Mouse (Mus musculus): ENCODE results near the gene Mrrf. TPM values are rescaled to one million over a fixed set of nuclear protein-coding genes. Genes with fewer than 3 reads are reported as not detected.

Mrrf gene
- polyA plus RNA-seq, 1 experiment from 2014 or later = 11.1 TPM

- Histone ChIP-seq H3K27ac (ENCODE audit: low read depth) (no peak overlapping the region), H3K4me3 (ENCODE audit: low read depth, low read length) (no peak overlapping the region), H3K4me1 (ENCODE audit: insufficient read depth) (no peaks in the 10 kb centered on the region), H3K9ac (replicated peaks) (no peak overlapping the region), H3K36me3 (replicated peaks; ENCODE audit: insufficient read depth, low read length) (no peaks in the 10 kb centered on the region), H3K27me3 (ENCODE audit: insufficient read depth, low read length) (peaks cover 96% of the 10 kb centered on the region), H3K9me3 (ENCODE audit: low read length) (no peaks in the 10 kb centered on the region), H3K4me2 (ENCODE audit: low read depth, low read length) (no peak overlapping the region)
- WGBS (ENCODE audit: insufficient replicate concordance) = 11% methylated on average over 18 of the region's 18 CpGs
- TF ChIP-seq EP300 (IDR thresholded peaks at IDR 0.05; ENCODE audit: low read depth) (no peak), CTCF (IDR thresholded peaks at IDR 0.05; ENCODE audit: low read depth) (no peak)
- ATAC-seq (no peak), DNase-seq (no peak)
Observed at GRCm38 (mm10) chr2:36097129-36097815, 38.9 kb upstream of the Mrrf start.

- H3K27me3 ChIP-seq (ENCODE audit: insufficient read depth, low read length) = peaks cover 98% of the 10 kb centered on the region
- DNase-seq (no peak), ATAC-seq (no peak)
- no peak overlapping the region for H3K4me3 ChIP-seq (ENCODE audit: low read depth, low read length)
- no peak overlapping the region for H3K9ac ChIP-seq (replicated peaks)
- H3K4me2 ChIP-seq (ENCODE audit: low read depth, low read length) = no peak overlapping the region
- H3K36me3 ChIP-seq (replicated peaks; ENCODE audit: insufficient read depth, low read length) = no peaks in the 10 kb centered on the region
- peaks cover 5% of the 10 kb centered on the region; the same call in 1 of the 2 replicates for H3K4me1 ChIP-seq (ENCODE audit: insufficient read depth)
- no peak for TF ChIP-seq CTCF (IDR thresholded peaks at IDR 0.05; ENCODE audit: low read depth)
- no peak for TF ChIP-seq EP300 (IDR thresholded peaks at IDR 0.05; ENCODE audit: low read depth)
- H3K27ac ChIP-seq (ENCODE audit: low read depth) = no peak overlapping the region
- WGBS (ENCODE audit: insufficient replicate concordance) = 11% methylated on average over 5 of the region's 5 CpGs
- H3K9me3 ChIP-seq (ENCODE audit: low read length) = no peaks in the 10 kb centered on the region
Observed at GRCm38 (mm10) chr2:36098021-36098420, 38.2 kb upstream of the Mrrf start.

- no peaks in the 10 kb centered on the region for H3K36me3 ChIP-seq (replicated peaks; ENCODE audit: insufficient read depth, low read length)
- no peak overlapping the region for H3K9ac ChIP-seq (replicated peaks)
- WGBS (ENCODE audit: insufficient replicate concordance) = 25% methylated on average over 6 of the region's 6 CpGs
- no peak overlapping the region for H3K4me2 ChIP-seq (ENCODE audit: low read depth, low read length)
- ATAC-seq = no peak
- no peaks in the 10 kb centered on the region for H3K9me3 ChIP-seq (ENCODE audit: low read length)
- no peak for DNase-seq
- H3K27me3 ChIP-seq (ENCODE audit: insufficient read depth, low read length) = peaks cover 98% of the 10 kb centered on the region
- TF ChIP-seq CTCF (IDR thresholded peaks at IDR 0.05; ENCODE audit: low read depth) (no peak), EP300 (IDR thresholded peaks at IDR 0.05; ENCODE audit: low read depth) (no peak)
- H3K4me1 ChIP-seq (ENCODE audit: insufficient read depth) = peaks cover 15% of the 10 kb centered on the region
- no peak overlapping the region for H3K27ac ChIP-seq (ENCODE audit: low read depth)
- H3K4me3 ChIP-seq (ENCODE audit: low read depth, low read length) = no peak overlapping the region
Observed at GRCm38 (mm10) chr2:36099739-36100138, 36.5 kb upstream of the Mrrf start.

- H3K27ac ChIP-seq (ENCODE audit: low read depth) = no peak overlapping the region
- no peak for TF ChIP-seq CTCF (IDR thresholded peaks at IDR 0.05; ENCODE audit: low read depth)
- TF ChIP-seq EP300 (IDR thresholded peaks at IDR 0.05; ENCODE audit: low read depth) = no peak
- H3K9ac ChIP-seq (replicated peaks) = no peak overlapping the region
- DNase-seq = no peak
- ATAC-seq = no peak
- H3K9me3 ChIP-seq (ENCODE audit: low read length) = no peaks in the 10 kb centered on the region
- H3K27me3 ChIP-seq (ENCODE audit: insufficient read depth, low read length) = peaks cover 98% of the 10 kb centered on the region
- WGBS (ENCODE audit: insufficient replicate concordance) = 6% methylated on average over 28 of the region's 28 CpGs
- H3K4me1 ChIP-seq (ENCODE audit: insufficient read depth) = peaks cover 15% of the 10 kb centered on the region
- peak overlapping the region; percentile 43 for H3K4me2 ChIP-seq (ENCODE audit: low read depth, low read length)
- H3K36me3 ChIP-seq (replicated peaks; ENCODE audit: insufficient read depth, low read length) = no peaks in the 10 kb centered on the region
- no peak overlapping the region for H3K4me3 ChIP-seq (ENCODE audit: low read depth, low read length)
Observed at GRCm38 (mm10) chr2:36101866-36102558, 34.2 kb upstream of the Mrrf start.

- DNase-seq = no peak
Observed at GRCm38 (mm10) chr2:36102559-36102946, 33.6 kb upstream of the Mrrf start.

GRCm38 (mm10) chr2:36103069-36103554 is 33.1 kb upstream of the Mrrf start:
- no peaks in the 10 kb centered on the region for H3K9me3 ChIP-seq (ENCODE audit: low read length)
- no peaks in the 10 kb centered on the region for H3K36me3 ChIP-seq (replicated peaks; ENCODE audit: insufficient read depth, low read length)
- ATAC-seq = no peak
- H3K4me3 ChIP-seq (ENCODE audit: low read depth, low read length) = peak overlapping the region; percentile 41
- H3K4me1 ChIP-seq (ENCODE audit: insufficient read depth) = peaks cover 15% of the 10 kb centered on the region
- no peak overlapping the region for H3K9ac ChIP-seq (replicated peaks)
- DNase-seq = no peak
- WGBS (ENCODE audit: insufficient replicate concordance) = 3% methylated on average over 21 of the region's 21 CpGs
- peaks cover 98% of the 10 kb centered on the region for H3K27me3 ChIP-seq (ENCODE audit: insufficient read depth, low read length)
- no peak overlapping the region for H3K27ac ChIP-seq (ENCODE audit: low read depth)
- TF ChIP-seq CTCF (IDR thresholded peaks at IDR 0.05; ENCODE audit: low read depth) (no peak), EP300 (IDR thresholded peaks at IDR 0.05; ENCODE audit: low read depth) (no peak)
- peak overlapping the region; percentile 38; the same call in 1 of the 2 replicates for H3K4me2 ChIP-seq (ENCODE audit: low read depth, low read length)

More at GRCm38 (mm10) chr2:36102559-36102946, 33.6 kb upstream of the Mrrf start:
- Histone ChIP-seq H3K27ac (ENCODE audit: low read depth) (no peak overlapping the region), H3K36me3 (replicated peaks; ENCODE audit: insufficient read depth, low read length) (no peaks in the 10 kb centered on the region), H3K9me3 (ENCODE audit: low read length) (no peaks in the 10 kb centered on the region), H3K4me3 (ENCODE audit: low read depth, low read length) (0 out of 2 replicates have a peak overlapping the region, but pooled peaks have one; percentile 14), H3K27me3 (ENCODE audit: insufficient read depth, low read length) (peaks cover 98% of the 10 kb centered on the region), H3K4me2 (ENCODE audit: low read depth, low read length) (peak overlapping the region; percentile 43), H3K9ac (replicated peaks) (no peak overlapping the region), H3K4me1 (ENCODE audit: insufficient read depth) (peaks cover 15% of the 10 kb centered on the region)
- ATAC-seq = no peak
- TF ChIP-seq CTCF (IDR thresholded peaks at IDR 0.05; ENCODE audit: low read depth) = no peak
- no peak for TF ChIP-seq EP300 (IDR thresholded peaks at IDR 0.05; ENCODE audit: low read depth)
- WGBS (ENCODE audit: insufficient replicate concordance) = 6% methylated on average over 21 of the region's 21 CpGs

Data from liver, postnatal 0 days (tissue).